Mouse (Mus musculus) monocyte, adult 5-6 weeks (primary cell): ENCODE measurements around the gene Crebbp. TPM values are rescaled to one million over a fixed set of nuclear protein-coding genes. Genes with fewer than 3 reads are reported as not detected.

ENCODE experiments used
- ATAC-seq: fragments of 153-309, 156-312 bp; replicated peaks from 2 replicates; pipeline ENCODE4 v1.8.0; 2017; ENCODE audit warnings: mild to moderate bottlenecking; ENCODE audit not compliant: low TSS enrichment, insufficient number of reproducible peaks, severe bottlenecking, poor library complexity, low FRiP score
- total RNA-seq: library from RNA; stranded (forward); fragments of 200-1000, 200-491, 200-594 nt; gene quantifications from 3 replicates; pipeline ENCODE4 v1.2.3, GENCODE M21; 2017

Crebbp gene
- total RNA-seq, 1 experiment from 2014 or later: 40.6 TPM

GRCm38 (mm10) chr16:4074836-4075235 lies 139.0 kb downstream of the Crebbp start:
- no peak for ATAC-seq

GRCm38 (mm10) chr16:4074297-4074696 lies 139.5 kb downstream of the Crebbp start:
- ATAC-seq: no peak

DNA sequence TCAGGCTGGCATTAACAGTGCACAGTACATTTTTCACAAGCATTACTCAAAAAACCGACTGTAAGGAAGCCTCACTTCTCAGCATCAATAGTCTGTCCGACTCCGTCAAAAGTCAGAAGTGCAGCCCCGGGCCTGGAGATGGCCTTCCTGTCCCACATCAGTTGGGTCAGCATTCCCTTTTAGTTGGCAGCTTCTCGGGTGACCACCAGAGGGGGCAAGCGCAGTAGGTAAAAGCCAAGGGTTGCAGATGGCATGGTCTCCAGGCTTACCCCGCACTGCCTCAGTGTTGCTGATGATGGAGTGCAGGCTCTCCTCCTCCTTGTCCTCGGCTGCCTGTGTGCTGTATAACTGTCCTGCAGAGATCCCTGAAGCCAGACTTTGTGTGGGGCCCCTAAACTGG lies 145.2 kb downstream of the Crebbp start:
- ATAC-seq: peak; percentile 70; the same call in 1 of the 2 replicates

DNA sequence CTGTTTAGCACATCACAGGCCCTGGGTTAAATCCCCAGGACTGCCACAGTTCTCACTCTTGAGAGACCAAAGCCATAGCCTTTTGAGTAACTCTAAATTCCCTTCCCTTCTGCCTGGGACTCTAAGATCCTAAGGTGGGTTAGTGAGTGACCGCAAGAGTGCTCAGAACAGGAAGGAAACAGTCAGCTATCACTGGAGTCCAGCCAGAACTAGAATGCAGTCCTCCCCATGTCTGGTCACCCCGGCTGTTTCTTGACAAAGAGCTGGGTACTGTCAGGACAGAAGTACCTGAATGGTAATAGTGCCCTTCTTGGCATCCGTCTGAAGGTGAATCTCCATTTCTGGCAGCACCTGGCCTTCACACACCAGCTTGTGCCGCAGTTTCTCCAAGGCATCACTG lies 148.9 kb downstream of the Crebbp start:
- ATAC-seq: no peak

DNA sequence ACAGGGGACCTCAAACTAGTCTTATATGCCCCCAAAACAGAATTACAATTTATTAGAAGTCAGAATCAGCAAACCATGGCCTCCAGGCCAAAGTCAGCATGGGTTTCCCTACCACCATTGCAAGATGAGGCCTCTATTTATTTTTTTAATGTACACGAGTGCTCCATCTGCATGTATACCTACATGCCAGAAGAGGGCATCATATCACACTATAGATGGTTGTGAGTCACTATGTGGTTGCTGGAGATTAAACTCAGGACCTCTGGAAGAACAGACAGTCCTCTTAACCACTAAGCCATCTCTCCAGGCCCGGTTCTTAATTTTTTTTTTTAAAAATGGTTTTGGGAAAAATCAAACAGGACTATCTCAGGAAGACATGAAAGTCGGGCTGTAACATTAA lies 160.0 kb downstream of the Crebbp start:
- ATAC-seq: no peak

- no peak for ATAC-seq
These were observed 161.2 kb downstream of the Crebbp start for GRCm38 (mm10) chr16:4052601-4053000.

DNA sequence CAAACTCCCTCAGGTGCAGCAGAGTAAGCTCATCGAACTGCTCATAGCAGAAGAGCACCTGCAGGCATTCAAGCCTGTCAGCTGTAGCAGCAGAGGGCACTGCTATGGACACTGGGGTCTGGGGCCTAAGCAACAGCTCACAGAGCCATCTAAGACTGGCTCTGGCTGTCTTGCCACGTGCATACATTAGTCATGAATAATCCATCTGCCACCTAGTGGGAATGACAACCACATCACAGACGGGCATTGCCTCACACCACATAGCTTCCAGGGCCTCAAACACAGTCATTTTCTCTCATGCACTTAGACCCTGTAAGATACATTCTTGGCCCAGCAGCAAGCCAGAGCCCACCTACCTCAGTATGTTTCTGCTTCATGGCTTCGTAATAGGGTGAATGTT lies 168.3 kb downstream of the Crebbp start:
- ATAC-seq: no peak

DNA sequence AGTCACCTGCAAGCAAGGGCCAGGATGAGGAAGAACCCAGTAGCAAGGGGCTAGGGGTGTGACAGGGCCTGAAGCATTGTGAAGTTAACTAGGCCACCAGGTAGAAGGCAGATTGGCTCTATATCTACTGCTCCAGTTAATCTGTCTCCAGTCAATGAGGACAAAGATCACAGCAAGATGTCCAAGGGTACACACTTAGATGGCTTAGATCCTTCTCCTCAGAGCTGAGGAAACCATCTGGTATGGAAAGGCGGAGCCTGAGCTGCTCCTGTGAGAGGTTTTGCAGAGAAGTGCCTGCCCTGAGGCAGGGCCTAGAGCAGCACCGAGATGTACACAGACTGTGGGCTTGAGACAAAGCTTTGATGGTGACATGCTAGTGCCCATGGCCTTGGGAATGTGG lies 169.7 kb downstream of the Crebbp start:
- ATAC-seq: no peak

DNA sequence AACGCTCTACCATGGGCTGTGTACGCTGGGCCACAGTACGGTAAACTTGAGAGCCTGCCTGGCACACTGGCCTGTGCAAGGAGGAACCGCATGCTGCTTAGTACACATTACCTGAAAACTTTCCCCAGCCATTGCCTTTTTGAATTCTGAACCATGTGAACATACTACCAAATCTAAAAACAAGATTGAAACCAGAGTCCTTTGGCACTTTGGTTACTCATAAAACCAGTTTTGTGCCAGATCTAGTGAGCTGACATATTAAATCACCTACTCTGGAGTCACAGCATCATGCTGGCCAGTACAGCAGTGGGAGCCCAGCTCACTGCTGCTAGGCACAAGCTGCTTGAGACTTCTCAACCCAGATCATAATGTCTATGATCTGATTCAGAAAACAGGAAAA lies 172.2 kb downstream of the Crebbp start:
- no peak for ATAC-seq

GRCm38 (mm10) chr16:4040206-4040605 lies 173.6 kb downstream of the Crebbp start:
- no peak for ATAC-seq

- ATAC-seq: no peak
These were observed 176.1 kb downstream of the Crebbp start for GRCm38 (mm10) chr16:4037690-4038089.

GRCm38 (mm10) chr16:4036807-4037206 lies 177.0 kb downstream of the Crebbp start, which contains the start of gene Dnase1:
Dnase1 (plus strand) TSS chr16:4036942.
- no peak for ATAC-seq

DNA sequence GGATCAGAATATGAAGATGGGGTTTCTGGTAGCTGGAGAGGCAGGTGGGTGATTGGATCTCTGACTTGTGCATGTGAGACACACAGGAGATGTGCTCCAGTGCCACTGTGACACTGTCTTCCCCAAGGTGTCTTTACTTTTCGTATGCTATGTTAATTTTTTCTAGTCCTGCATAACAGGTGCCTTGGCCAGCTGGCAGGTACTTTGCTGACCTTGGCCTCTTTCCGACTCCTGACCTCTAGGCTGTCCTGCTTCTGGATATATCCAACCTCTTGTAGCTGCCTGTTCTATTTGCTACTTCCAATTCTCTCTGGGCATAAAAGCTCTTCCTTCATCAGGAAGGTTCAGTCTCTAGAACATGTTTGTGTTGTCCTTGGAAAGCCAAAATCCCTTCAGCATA lies 178.2 kb downstream of the Crebbp start:
- no peak for ATAC-seq

DNA sequence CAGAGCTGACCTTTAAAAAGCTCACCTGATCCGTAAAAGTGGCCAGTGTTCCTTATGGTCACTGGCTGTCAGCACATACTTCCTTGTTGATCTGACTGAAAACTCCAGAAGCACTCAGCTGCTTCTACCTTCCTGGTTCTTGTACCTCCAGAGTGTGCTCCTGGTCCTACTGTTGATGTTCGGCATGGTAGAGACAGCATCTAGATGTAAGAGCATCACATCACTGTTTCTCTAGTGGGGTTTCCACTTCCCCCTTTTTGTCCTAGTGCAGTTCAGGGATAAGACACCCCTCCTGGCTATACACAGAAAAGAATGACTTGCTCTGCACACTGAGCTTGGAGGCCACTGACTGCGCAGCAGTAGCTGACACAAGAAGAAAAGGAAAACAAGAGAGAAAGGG lies 179.3 kb downstream of the Crebbp start:
- no peak for ATAC-seq

GRCm38 (mm10) chr16:4033971-4034370 lies 179.8 kb downstream of the Crebbp start:
- no peak for ATAC-seq

DNA sequence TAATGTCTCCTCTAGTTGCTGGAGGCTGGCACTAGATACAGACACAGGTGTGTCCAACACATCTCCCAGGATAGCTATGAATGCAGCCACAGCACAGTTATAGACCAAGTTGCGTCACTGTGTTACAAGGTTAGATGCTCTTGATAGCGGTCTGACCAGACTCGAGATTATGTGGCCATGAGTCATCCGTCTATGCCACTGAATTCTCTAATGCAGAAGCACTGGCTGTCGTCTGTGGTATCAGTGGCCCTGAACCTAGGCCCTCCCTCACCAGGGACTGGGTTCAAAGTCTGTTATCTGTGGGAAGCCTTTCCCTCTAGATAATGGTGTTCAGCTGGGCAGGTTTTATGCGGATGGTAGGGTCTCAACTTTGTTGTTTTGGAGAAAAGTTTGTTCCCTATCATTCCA lies 181.5 kb downstream of the Crebbp start:
- peak; percentile 51; the same call in 1 of the 2 replicates for ATAC-seq

DNA sequence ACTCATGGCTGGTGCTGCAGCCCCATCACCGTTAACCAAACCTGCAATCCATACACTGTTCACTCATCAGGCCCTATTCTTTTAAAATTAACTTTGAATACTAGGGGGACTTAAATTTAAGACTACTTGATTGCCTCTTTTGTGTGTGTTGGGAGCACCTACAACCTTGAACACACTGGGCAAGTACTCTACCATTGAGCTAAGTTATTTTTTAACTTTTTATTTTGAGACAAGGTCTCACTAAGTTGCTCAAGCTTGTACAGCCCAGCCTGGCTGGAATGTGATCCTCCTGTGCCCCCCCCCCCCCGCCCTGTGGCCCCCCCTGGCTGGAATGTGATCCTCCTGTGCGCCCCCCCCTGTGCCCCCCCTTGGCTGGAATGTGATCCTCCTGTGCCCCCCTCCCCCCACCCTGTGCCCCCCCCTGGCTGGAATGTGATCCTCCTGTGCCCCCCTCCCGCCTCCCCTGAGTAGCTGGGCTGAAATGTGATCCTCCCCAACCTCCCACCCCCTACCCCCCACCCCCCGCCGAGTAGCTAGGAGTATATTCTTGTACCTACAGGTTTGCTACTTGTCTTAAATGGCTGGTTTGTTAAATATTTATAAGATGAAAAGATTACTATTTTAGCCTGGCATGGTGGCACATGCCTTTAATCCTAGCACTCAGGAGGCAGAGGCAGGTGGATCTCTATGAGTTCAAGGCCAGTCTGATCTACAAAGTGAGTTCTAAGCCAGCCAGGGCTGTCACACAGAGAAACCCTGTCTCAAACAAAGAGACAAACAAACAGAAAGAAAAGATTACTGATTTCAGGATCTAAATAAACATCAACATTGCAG lies 182.1 kb downstream of the Crebbp start:
- no peak for ATAC-seq
